Mouse (Mus musculus): ENCODE measurements around the gene AI481877.

Gene AI481877

GRCm38 (mm10) chr4:59123557-59123956 is 15.2 kb downstream of the AI481877 start:
- no peak for DNase-seq

GRCm38 (mm10) chr4:59117644-59118495 is 20.9 kb downstream of the AI481877 start:
- no peak for DNase-seq

- DNase-seq, result no peak
Observed at GRCm38 (mm10) chr4:59108721-59109120, 30.1 kb downstream of the AI481877 start.

- no peak for DNase-seq
Observed at GRCm38 (mm10) chr4:59107886-59108285, 30.9 kb downstream of the AI481877 start.

- DNase-seq, result no peak
Observed at GRCm38 (mm10) chr4:59106661-59107060, 32.1 kb downstream of the AI481877 start.

GRCm38 (mm10) chr4:59104166-59104565 is 34.6 kb downstream of the AI481877 start:
- DNase-seq, result no peak

- DNase-seq, result peak; percentile 88
Observed at GRCm38 (mm10) chr4:59096393-59096792, 42.4 kb downstream of the AI481877 start.

DNA sequence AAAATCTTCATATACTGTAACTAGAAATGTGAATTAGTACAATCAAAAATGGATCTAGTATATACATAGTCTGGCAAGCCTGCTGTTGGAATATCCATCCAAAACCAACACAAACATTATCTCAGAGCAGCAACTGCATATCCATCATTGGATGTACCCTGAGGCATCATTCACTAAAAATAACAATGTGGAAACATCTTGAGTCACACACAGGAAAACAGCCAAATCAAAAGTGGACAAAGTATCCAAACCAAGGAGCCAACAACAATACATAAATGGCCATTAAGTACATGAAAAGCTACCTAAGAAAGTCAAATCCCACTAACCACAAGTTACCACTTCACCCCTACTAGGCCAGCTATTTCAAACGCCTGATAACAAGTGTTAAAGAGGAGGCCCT is 49.4 kb downstream of the AI481877 start:
- DNase-seq, result no peak

GRCm38 (mm10) chr4:59083430-59083829 is 55.4 kb downstream of the AI481877 start:
- DNase-seq, result no peak

DNA sequence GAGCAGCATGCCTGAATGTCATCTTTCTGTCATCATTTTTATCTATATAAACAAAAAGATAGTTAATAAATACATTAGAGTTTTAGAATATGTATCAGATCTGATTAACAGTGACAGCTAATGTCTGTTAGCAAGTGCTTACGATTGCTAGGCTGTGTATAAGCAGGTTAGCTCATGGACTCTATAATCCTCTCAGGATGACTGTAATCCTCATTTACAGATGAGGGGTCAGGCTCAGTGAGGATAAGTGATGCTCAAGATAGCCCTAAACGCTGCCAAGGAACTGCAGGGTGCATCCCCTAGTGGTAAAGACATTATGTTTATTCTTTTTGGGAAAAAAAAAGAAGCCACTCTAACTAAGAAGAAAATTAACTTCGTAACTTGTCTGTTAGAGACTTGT is 69.5 kb downstream of the AI481877 start:
- no peak for DNase-seq

DNA sequence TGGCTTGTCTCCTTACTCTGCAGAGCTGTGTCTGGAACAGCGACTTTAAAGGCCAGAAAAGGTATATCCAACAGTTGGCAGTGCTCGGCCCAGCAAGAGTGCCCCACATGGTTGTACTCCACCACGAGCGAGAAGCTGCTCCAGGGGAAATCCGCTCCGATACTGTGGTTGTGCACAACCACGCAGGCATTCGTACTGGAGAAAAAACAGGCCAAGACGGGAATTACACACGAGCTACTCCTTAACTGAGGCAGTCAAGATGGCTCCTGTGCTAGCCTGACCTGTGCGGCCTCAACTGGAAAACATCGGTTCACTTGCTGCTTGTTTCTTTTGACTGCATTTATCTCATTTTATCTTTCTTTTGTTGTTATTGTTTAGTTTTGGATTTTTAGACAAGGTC is 76.3 kb downstream of the AI481877 start:
- DNase-seq, result no peak

- no peak for DNase-seq
Observed at GRCm38 (mm10) chr4:59057929-59058328, 80.9 kb downstream of the AI481877 start.

- no peak for DNase-seq
Observed at GRCm38 (mm10) chr4:59051081-59051480, 87.7 kb downstream of the AI481877 start.

GRCm38 (mm10) chr4:59047222-59047621 is 91.6 kb downstream of the AI481877 start:
- DNase-seq, result no peak

- no peak for DNase-seq
Observed at GRCm38 (mm10) chr4:59043891-59044290, 94.9 kb downstream of the AI481877 start.

DNA sequence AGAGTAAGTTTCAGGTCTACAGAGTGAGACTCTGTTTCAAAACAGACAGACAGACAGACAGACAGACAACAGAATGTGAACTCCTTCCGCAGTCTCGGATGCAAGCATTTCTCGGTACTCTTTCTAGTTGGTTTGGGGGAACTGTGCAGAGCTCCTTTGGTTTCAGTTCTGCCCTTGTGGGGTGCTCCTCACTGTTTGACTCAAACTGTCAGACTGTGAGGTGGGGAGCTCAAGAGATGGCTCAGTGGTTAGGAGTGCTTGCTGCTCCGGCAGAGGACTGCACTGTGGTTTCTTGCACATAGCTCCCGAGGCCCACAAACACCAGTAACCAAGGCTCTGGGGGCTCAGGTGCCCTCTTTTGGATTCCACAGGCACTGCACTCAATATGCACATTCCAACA is 95.7 kb downstream of the AI481877 start:
- no peak for DNase-seq

DNA sequence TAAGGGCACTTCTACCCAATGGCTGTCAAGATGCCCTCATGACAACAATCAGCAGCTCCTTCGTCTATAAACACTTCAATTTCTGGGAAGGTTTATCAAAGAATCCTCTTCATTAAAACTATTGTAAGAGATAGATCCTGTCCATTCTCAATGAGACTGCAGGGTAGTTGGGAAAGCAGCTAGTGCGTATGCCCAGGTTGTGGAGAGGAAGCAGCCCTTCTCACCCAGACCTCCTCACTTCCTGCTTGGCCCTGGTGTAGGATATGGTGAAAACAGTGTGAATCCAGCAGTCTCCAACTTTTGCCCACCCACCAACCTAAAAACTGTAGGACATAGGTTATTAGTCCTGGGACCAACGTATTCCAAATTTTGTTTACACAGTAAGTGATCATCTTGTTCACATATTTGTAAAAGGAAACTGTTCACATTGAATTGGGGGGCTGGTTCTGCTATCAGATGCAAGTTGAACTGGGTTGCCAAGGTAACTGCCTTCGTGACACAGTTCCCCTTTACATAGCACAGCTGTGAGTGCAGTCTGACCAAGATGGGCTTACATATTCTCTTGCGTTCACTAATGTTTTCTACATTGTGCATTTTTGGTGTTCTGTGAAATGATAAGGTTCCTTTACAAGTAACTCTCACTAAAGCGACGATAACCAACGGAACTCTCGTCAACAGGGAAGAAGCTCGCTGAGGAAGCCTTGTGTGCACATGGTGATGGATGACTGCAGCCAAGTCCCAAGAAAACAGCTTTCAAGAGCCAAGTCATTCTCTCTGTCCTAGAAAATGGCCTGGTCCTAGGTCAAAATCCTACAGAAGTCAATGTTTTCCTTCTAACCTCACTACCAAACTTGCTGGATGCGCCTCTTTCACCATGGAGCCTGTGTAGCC is 98.1 kb downstream of the AI481877 start:
- DNase-seq, result no peak

GRCm38 (mm10) chr4:59037525-59037924 is 101.3 kb downstream of the AI481877 start:
- DNase-seq, result no peak

- DNase-seq, result peak; percentile 81
Observed at GRCm38 (mm10) chr4:59036490-59037127, 102.2 kb downstream of the AI481877 start.

DNA sequence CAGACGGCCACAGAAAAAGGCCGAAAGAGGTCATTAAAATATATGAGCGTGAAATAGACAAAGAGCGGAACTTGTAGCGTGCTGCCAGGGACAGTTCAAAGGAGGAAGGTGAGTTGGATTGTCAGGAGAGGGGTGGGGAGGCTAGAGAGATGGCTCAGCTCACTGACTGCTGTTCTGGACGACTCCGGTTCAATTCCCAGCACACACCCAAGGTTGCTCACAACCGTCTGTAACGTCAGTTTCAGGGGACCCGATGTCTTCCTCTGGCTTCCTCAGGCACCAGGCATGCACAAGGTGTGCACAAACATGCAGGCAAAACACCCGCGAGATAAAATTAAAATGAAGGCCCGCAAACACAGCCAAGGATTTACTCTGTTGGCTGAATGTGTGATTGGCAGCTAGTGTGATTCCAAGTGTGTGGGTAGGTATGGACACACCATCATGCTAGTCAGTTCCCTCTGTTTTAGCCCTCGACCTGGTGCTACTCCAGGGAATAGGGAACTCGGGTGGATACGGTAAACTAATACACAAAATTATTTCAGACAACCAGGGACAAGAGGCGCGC is 102.9 kb downstream of the AI481877 start:
- no peak for DNase-seq

DNA sequence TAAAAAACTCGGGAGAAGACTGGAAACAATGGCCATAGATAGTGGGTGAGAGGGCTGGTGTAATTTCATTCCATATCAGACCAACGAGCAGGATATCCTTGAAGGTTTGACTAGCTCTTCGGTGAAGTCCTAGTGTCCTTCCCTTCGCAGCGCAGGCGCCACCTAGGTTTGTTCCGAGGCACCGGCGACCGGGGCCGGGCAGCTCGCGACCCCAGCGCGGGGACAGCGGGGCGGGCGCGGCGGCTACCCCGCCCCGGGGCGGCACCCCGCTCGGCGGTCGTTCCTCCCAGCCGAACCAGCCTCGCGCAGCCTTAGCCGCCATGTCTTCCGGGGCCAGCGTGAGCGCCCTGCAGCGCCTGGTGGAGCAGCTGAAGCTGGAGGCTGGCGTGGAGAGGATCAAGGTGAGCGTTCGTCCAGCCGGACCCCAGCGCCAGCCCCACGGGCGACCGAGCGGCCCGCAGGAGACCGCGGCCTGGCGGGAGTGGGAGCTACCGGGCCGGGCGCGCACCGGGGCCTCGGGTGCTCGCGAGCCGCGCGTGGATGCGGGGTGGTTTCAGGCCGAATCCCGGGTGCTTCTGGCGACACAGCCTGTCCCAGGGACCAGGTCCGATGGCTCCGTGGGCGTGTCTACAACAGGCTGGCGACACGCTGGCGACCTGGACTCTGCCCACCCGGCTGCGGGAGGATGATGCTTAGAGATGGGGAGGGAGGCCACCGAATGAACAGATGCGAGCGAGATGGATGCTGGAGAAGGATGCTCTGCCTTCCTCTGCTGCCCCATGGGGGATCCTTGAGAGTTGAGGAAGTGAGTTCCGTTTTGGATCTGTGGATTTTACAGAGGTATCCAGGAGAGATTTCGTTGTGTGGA is 103.6 kb downstream of the AI481877 start, which contains the start of gene Gng10:
TSS of gene Gng10 (plus strand) at position 171 of the 868 bp plus-strand sequence.
- peak; percentile 71 for DNase-seq

Data from lung, postnatal 14 days (tissue).